Mouse (Mus musculus) C2C12 (cell line): ENCODE data around the gene Prmt9. TPM values are rescaled to one million over a fixed set of nuclear protein-coding genes. Genes with fewer than 3 reads are reported as not detected.

ENCODE experiments used
- H3K27me3 ChIP-seq: one replicate; pipeline ENCODE4 v1.6.1; 2011; ENCODE audit not compliant: control insufficient read depth, insufficient read depth, insufficient read length
- H3K36me3 ChIP-seq: one replicate; pipeline ENCODE4 v1.6.1; 2011; ENCODE audit not compliant: control insufficient read depth, insufficient read depth
- H3K4me3 ChIP-seq: one replicate; pipeline ENCODE4 v1.5.1; 2011; ENCODE audit warnings: mild to moderate bottlenecking, control low read depth; ENCODE audit not compliant: poor library complexity, insufficient read depth, severe bottlenecking
- H3K79me2 ChIP-seq: one replicate; pipeline ENCODE4 v1.6.1; 2011; ENCODE audit not compliant: control insufficient read depth, insufficient read depth
- H3K79me3 ChIP-seq: one replicate; pipeline ENCODE4 v1.6.1; 2011; ENCODE audit warnings: low read depth, control low read depth
- H3ac ChIP-seq: one replicate; pipeline ENCODE3; 2011; ENCODE audit warnings: low read depth; ENCODE audit not compliant: control insufficient read depth, insufficient read length
- CEBPB ChIP-seq: IDR thresholded peaks from one replicate; pipeline ENCODE4 v1.6.1; 2011; ENCODE audit warnings: low read depth, mild to moderate bottlenecking, control low read depth, moderate library complexity
- CTCF ChIP-seq: IDR thresholded peaks from one replicate; pipeline ENCODE4 v1.5.1; 2011; ENCODE audit not compliant: control insufficient read depth, insufficient read depth, insufficient read length
- FOSL1 ChIP-seq: IDR thresholded peaks from one replicate; pipeline ENCODE4 v1.8.0; 2011; ENCODE audit warnings: mild to moderate bottlenecking, low read length; ENCODE audit not compliant: poor library complexity, insufficient read depth, severe bottlenecking
- MAX ChIP-seq: IDR thresholded peaks from one replicate; pipeline ENCODE4 v1.6.1; 2011; ENCODE audit warnings: mild to moderate bottlenecking, control low read depth
- MYOD1 ChIP-seq: IDR thresholded peaks from one replicate; pipeline ENCODE4 v1.6.1; 2011; ENCODE audit warnings: low read depth; ENCODE audit not compliant: control insufficient read depth, insufficient read length
- MYOG ChIP-seq: IDR thresholded peaks from one replicate; pipeline ENCODE4 v1.6.1; 2011; ENCODE audit not compliant: control insufficient read depth, insufficient read length; ENCODE audit errors: extremely low read depth
- USF1 ChIP-seq: IDR thresholded peaks from one replicate; pipeline ENCODE4 v1.6.1; 2011; ENCODE audit warnings: low read depth, mild to moderate bottlenecking, control low read depth, moderate library complexity
- polyA plus RNA-seq: library from polyadenylated mRNA; unstranded; fragments of >200 nt; fragmentation: generic; extraction: Trizol; gene quantifications from one replicate; pipeline ENCODE4 v1.2.1, GENCODE M21; 2012; ENCODE audit warnings: missing spikeins

Gene Prmt9
- polyA plus RNA-seq, 1 experiment = 7.5 TPM

- TF ChIP-seq MYOG (no peak), MAX (no peak), USF1 (no peak), CEBPB (no peak), FOSL1 (no peak), MYOD1 (no peak), CTCF (no peak)
- no peaks in the 10 kb centered on the region for H3K36me3 ChIP-seq
- H3K79me3 ChIP-seq = no peaks in the 10 kb centered on the region
- H3K79me2 ChIP-seq = no peaks in the 10 kb centered on the region
- H3K27me3 ChIP-seq = no peaks in the 10 kb centered on the region
- H3ac ChIP-seq = no peak overlapping the region
- H3K4me3 ChIP-seq = no peak overlapping the region
Observed at GRCm38 (mm10) chr8:77536821-77537220, 12.4 kb upstream of the Prmt9 start.

- no peak for TF ChIP-seq CEBPB
- TF ChIP-seq MYOG = no peak
- TF ChIP-seq MAX = no peak
- TF ChIP-seq CTCF = no peak
- TF ChIP-seq MYOD1 = no peak
- TF ChIP-seq FOSL1 = no peak
- TF ChIP-seq USF1 = no peak
- no peaks in the 10 kb centered on the region for H3K79me2 ChIP-seq
- no peaks in the 10 kb centered on the region for H3K27me3 ChIP-seq
- H3K36me3 ChIP-seq = no peaks in the 10 kb centered on the region
- H3ac ChIP-seq = no peak overlapping the region
- no peak overlapping the region for H3K4me3 ChIP-seq
- no peaks in the 10 kb centered on the region for H3K79me3 ChIP-seq
Observed at GRCm38 (mm10) chr8:77538256-77538655, 10.9 kb upstream of the Prmt9 start.

- Histone ChIP-seq H3K4me3 (no peak overlapping the region), H3K27me3 (no peaks in the 10 kb centered on the region), H3ac (no peak overlapping the region), H3K79me2 (no peaks in the 10 kb centered on the region), H3K36me3 (no peaks in the 10 kb centered on the region), H3K79me3 (no peaks in the 10 kb centered on the region)
- TF ChIP-seq CEBPB (no peak), MYOG (no peak), MAX (no peak), FOSL1 (no peak), USF1 (no peak), CTCF (no peak), MYOD1 (no peak)
Observed at GRCm38 (mm10) chr8:77543152-77543777, 5.9 kb upstream of the Prmt9 start.

- Histone ChIP-seq H3ac (no peak overlapping the region), H3K4me3 (no peak overlapping the region), H3K27me3 (no peaks in the 10 kb centered on the region), H3K79me2 (peaks cover 1% of the 10 kb centered on the region), H3K79me3 (no peaks in the 10 kb centered on the region), H3K36me3 (no peaks in the 10 kb centered on the region)
- TF ChIP-seq MYOG (no peak), MAX (no peak), CEBPB (no peak)
Observed at GRCm38 (mm10) chr8:77544428-77544827, 4.8 kb upstream of the Prmt9 start.

GRCm38 (mm10) chr8:77545616-77546015 is 3.6 kb upstream of the Prmt9 start:
- Histone ChIP-seq H3K79me3 (peaks cover 9% of the 10 kb centered on the region), H3K4me3 (no peak overlapping the region), H3ac (no peak overlapping the region), H3K79me2 (peaks cover 12% of the 10 kb centered on the region), H3K27me3 (no peaks in the 10 kb centered on the region), H3K36me3 (no peaks in the 10 kb centered on the region)
- TF ChIP-seq CTCF (no peak), MAX (no peak), FOSL1 (no peak), MYOG (no peak), USF1 (no peak), MYOD1 (no peak), CEBPB (no peak)
